Mouse (Mus musculus): ENCODE results near the gene Zbtb34.

DNA sequence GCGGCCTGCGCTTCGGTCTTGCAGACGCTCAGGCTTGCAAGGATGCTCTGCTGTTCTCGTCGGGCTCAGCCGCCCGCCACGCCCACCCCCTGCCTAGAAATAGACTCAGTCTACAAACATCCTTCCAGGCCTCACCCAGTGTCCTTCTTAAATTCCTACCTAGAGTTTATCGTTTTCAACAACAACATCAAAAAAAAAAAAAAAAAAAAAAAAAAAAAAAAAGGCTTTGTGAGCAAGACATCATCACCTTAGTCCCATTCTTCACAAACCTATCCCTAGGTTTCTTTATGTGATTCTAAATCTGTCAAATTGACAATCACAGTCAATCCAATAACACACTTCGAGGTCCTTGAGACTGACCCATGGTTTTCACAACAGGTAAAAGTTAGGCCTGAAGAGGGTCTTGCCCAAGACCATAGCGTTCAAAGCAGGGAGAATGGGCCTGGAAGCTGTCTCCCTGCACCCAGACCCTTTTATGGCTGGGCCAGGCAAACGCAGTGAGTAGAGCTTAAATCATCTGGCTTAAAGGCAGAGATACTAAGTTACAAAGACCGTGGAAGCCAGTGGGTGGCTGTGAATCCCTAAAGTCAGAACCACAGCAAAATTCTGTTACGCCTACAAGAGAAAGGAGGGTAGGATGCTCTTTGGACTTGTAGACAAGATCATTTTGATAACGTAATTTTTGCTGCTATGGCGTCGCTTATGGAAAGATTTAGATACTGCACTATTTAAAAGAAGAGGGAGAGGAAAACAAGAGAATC is 59.3 kb downstream of the Zbtb34 start:
- no peak for TF ChIP-seq CTCF (IDR thresholded peaks at IDR 0.05; ENCODE audit: extremely low read depth, insufficient read depth, low read length)
- no peak for TF ChIP-seq POLR2A (IDR thresholded peaks at IDR 0.05; ENCODE audit: extremely low read depth, insufficient read depth, low read length)
